Mouse (Mus musculus) midbrain, embryonic 16.5 days (tissue): Measurements from ENCODE around the gene Lypla2. TPM values are rescaled to one million over a fixed set of nuclear protein-coding genes. Genes with fewer than 3 reads are reported as not detected.
"Not testable (repeated sequence)": the region's sequence is repeated elsewhere in the genome, so short reads cannot be mapped to it uniquely, and the experiment has no call there.

Experiments
- ATAC-seq: fragments of 200-750 bp; cut with Nextera tagmentation; 2 replicates; pipeline ENCODE4 v1.8.0; 2017; ENCODE audit warnings: moderate TSS enrichment
- H3K27ac ChIP-seq: fragments of 300-500 bp; sonication (generic); 2 replicates; pipeline ENCODE4 v1.5.1; 2014; ENCODE audit warnings: mild to moderate bottlenecking, low read length, mixed read lengths
- H3K27me3 ChIP-seq: fragments of 300-500 bp; sonication (generic); 2 replicates; pipeline ENCODE4 v1.6.1; 2014; ENCODE audit warnings: low read depth, low read length, mixed read lengths; ENCODE audit not compliant: control insufficient read depth, insufficient read depth
- H3K36me3 ChIP-seq: fragments of 300-500 bp; sonication (generic); 2 replicates; pipeline ENCODE4 v1.6.1; 2014; ENCODE audit warnings: mild to moderate bottlenecking, low read length, moderate library complexity, mixed read lengths; ENCODE audit not compliant: control insufficient read depth, insufficient read depth
- H3K4me1 ChIP-seq: fragments of 300-500 bp; sonication (generic); 2 replicates; pipeline ENCODE4 v1.6.1; 2014; ENCODE audit warnings: mild to moderate bottlenecking, low read length, mixed read lengths; ENCODE audit not compliant: control insufficient read depth, insufficient read depth
- H3K4me2 ChIP-seq: fragments of 300-500 bp; sonication (generic); 2 replicates; pipeline ENCODE4 v1.6.1; 2014; ENCODE audit warnings: mild to moderate bottlenecking, low read length, mixed read lengths
- H3K4me3 ChIP-seq: fragments of 300-500 bp; sonication (generic); 2 replicates; pipeline ENCODE4 v1.5.1; 2014; ENCODE audit warnings: low read depth, mild to moderate bottlenecking, low read length, moderate library complexity, mixed read lengths
- H3K9ac ChIP-seq: fragments of 300-500 bp; sonication (generic); 2 replicates; pipeline ENCODE4 v1.6.1; 2014; ENCODE audit warnings: low read depth, low read length, mixed read lengths
- H3K9me3 ChIP-seq: fragments of 300-500 bp; sonication (generic); replicated peaks from 2 replicates; pipeline ENCODE4 v1.6.1; 2014; ENCODE audit warnings: mild to moderate bottlenecking, low read length, mixed read lengths; ENCODE audit not compliant: control insufficient read depth, poor library complexity, severe bottlenecking
- WGBS: fragments of 180-500 bp; shearing (Covaris S2); extraction: QIAGEN DNeasy Blood & Tissue Kit; methylation state at CpG from one replicate; pipeline ENCODE4 v1.1.7; 2014; 5-methylcytosine and 5-hydroxymethylcytosine counted together
- polyA plus RNA-seq: library from polyadenylated mRNA; unstranded; fragments of >200 nt; fragmentation: Nextera tagmentation; extraction: Ambion mirVana; gene quantifications from 2 replicates; pipeline ENCODE4 v1.2.1, GENCODE M21; 2015

Gene Lypla2
- polyA plus RNA-seq, 1 experiment from 2014 or later: 230 TPM

GRCm38 (mm10) chr4:135984556-135984955, 12.1 kb upstream of the Lypla2 start:
- Histone ChIP-seq H3K36me3 (peaks cover 13% of the 10 kb centered on the region; the same call in 1 of the 2 replicates), H3K27me3 (no peaks in the 10 kb centered on the region), H3K27ac (no peak overlapping the region), H3K4me3 (no peak overlapping the region), H3K4me2 (no peak overlapping the region), H3K9ac (no peak overlapping the region), H3K9me3 (no peaks in the 10 kb centered on the region), H3K4me1 (peaks cover 18% of the 10 kb centered on the region)
- 88% methylated on average over 5 of the region's 5 CpGs for WGBS
- no peak for ATAC-seq

DNA sequence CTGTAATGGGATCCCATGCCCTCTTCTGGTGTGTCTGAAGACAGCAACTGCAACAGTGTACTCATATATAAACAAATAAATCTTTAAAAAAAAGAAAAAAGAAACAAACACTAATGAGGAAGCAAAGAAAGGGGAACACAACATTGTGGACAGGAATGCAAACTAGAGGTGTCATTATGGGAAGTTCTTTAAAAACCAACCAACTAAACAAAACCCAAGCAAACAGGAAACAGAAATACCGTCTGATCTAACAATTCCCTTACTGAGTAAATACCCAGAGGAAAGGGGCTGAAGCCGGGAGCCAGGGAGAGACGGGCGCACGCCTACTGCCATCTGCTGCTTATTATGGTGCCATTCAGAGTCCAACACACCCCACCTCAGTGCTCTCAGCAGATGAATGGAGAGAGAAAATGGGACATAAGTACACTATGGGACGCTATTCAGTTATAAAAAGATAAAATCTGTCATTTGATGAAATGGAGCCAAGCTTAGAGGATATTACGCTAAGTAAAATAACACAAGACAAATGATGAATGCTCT, 9.2 kb upstream of the Lypla2 start:
- Histone ChIP-seq H3K4me3 (no peak overlapping the region), H3K27ac (no peak overlapping the region), H3K9me3 (no peaks in the 10 kb centered on the region), H3K4me1 (peaks cover 13% of the 10 kb centered on the region), H3K36me3 (peaks cover 20% of the 10 kb centered on the region), H3K4me2 (no peak overlapping the region), H3K9ac (no peak overlapping the region), H3K27me3 (no peaks in the 10 kb centered on the region)
- ATAC-seq: no peak
- WGBS: 84% methylated on average over 7 of the region's 7 CpGs

DNA sequence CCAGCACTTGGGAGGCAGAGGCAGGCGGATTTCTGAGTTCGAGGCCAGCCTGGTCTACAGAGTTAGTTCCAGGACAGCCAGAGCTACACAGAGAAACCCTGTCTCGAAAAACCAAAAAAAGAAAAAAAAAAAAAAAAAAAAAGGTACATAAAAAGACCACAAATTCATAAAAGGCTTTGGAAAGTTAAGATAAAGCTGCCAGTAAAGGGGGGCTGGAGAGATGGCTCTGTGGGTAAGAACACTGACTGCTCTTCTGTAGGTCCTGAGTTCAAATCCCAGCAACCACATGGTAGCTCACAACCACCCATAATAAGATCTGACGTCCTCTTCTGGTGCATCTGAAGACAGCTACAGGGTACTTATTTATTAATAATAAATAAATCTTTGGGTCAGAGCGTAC, 7.8 kb upstream of the Lypla2 start:
- not testable (repeated sequence) for H3K27me3 ChIP-seq, H3K4me3 ChIP-seq, H3K4me1 ChIP-seq, H3K27ac ChIP-seq, H3K9ac ChIP-seq, H3K4me2 ChIP-seq, ATAC-seq, H3K9me3 ChIP-seq
- H3K36me3 ChIP-seq: peaks cover 23% of the 10 kb centered on the region
- 97% methylated on average over 4 of the region's 5 CpGs for WGBS

DNA sequence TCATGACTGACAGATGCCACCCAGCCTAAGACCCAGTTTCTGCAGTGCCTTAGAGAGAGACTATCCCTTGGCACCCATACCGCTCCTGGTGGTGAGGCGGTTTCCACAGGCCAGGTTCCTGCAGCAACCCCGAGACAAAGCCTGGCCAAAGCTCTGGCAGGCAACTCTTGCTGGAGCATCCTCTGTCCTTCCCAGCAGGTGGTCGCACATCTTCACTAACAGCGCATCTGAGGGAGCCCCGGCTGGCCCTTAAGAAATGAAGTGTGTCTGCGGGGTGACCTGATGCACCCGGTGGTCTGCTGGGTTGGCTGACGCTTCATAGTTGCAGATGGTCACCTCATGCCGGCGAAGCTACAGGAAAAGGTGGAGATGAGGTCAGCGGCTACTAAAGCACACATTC, 3.7 kb upstream of the Lypla2 start:
- no peaks in the 10 kb centered on the region for H3K9me3 ChIP-seq
- H3K4me2 ChIP-seq: no peak overlapping the region
- H3K27ac ChIP-seq: no peak overlapping the region
- ATAC-seq: no peak
- peaks cover 12% of the 10 kb centered on the region for H3K36me3 ChIP-seq
- no peaks in the 10 kb centered on the region for H3K27me3 ChIP-seq
- no peak overlapping the region for H3K9ac ChIP-seq
- no peak overlapping the region for H3K4me3 ChIP-seq
- 95% methylated on average over 12 of the region's 12 CpGs for whole genome bisulfite sequencing
- peaks cover 8% of the 10 kb centered on the region for H3K4me1 ChIP-seq

GRCm38 (mm10) chr4:135972911-135973811, 735 bp upstream of the Lypla2 start:
- H3K4me1 ChIP-seq: peaks cover 13% of the 10 kb centered on the region
- H3K9ac ChIP-seq: peak overlapping the region; percentile 95
- H3K36me3 ChIP-seq: peaks cover 28% of the 10 kb centered on the region
- no peaks in the 10 kb centered on the region for H3K9me3 ChIP-seq
- 73% methylated on average over 13 of the region's 13 CpGs for WGBS
- ATAC-seq: no peak
- H3K4me3 ChIP-seq: peak overlapping the region; percentile 93
- no peaks in the 10 kb centered on the region for H3K27me3 ChIP-seq
- H3K27ac ChIP-seq: no peak overlapping the region
- peak overlapping the region; percentile 99 for H3K4me2 ChIP-seq

DNA sequence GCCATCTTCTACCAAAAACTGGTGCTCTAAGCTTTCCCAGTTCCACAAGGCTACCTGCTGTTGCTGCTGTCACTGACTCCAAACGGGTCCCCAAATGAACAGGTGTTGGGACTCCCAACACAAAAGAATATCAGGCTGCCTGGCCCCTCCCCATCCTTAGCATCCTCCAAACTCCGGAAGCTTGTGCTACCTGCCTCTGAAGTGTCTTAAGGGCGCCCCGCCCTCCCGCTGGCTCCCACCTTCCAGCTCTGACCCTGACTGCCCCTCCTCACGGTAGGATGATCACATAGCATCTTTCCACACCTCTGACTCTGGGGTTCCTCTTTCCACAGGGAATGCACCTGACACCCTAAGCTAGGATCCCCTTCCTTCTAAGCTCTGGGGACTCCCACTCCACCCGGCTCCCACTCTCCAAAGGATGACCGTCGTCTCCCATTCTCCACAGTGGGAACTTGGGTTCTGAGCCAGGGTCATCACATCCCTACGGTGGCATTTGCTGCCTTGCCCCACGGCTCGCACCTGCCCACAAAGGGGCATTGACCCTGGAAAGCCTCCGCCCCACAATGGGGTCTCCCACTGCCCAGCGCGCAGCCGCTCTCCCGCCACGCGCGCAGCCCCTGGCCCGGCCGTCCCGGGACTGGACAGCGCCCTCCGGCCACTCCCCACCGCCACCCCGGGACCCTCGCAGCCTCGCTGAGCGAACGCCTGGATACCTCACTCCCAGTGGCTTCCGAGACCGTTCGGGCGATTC, 446 bp downstream of the Lypla2 start:
- Histone ChIP-seq H3K36me3 (peaks cover 34% of the 10 kb centered on the region), H3K9me3 (no peaks in the 10 kb centered on the region), H3K4me2 (peak overlapping the region; percentile 99), H3K27me3 (no peaks in the 10 kb centered on the region), H3K4me1 (peaks cover 13% of the 10 kb centered on the region), H3K4me3 (peak overlapping the region; percentile 93), H3K27ac (peak overlapping the region; percentile 77), H3K9ac (peak overlapping the region; percentile 95)
- ATAC-seq: peak; percentile 76
- under 1% methylated on average over 35 of the region's 35 CpGs for WGBS

GRCm38 (mm10) chr4:135970585-135970984, 1.8 kb downstream of the Lypla2 start:
- peaks cover 27% of the 10 kb centered on the region for H3K36me3 ChIP-seq
- no peak overlapping the region for H3K27ac ChIP-seq
- H3K9me3 ChIP-seq: no peaks in the 10 kb centered on the region
- H3K9ac ChIP-seq: no peak overlapping the region
- no peak overlapping the region for H3K4me2 ChIP-seq
- H3K4me3 ChIP-seq: no peak overlapping the region
- ATAC-seq: no peak
- peaks cover 13% of the 10 kb centered on the region for H3K4me1 ChIP-seq
- WGBS: 92% methylated on average over 11 of the region's 11 CpGs
- no peaks in the 10 kb centered on the region for H3K27me3 ChIP-seq

DNA sequence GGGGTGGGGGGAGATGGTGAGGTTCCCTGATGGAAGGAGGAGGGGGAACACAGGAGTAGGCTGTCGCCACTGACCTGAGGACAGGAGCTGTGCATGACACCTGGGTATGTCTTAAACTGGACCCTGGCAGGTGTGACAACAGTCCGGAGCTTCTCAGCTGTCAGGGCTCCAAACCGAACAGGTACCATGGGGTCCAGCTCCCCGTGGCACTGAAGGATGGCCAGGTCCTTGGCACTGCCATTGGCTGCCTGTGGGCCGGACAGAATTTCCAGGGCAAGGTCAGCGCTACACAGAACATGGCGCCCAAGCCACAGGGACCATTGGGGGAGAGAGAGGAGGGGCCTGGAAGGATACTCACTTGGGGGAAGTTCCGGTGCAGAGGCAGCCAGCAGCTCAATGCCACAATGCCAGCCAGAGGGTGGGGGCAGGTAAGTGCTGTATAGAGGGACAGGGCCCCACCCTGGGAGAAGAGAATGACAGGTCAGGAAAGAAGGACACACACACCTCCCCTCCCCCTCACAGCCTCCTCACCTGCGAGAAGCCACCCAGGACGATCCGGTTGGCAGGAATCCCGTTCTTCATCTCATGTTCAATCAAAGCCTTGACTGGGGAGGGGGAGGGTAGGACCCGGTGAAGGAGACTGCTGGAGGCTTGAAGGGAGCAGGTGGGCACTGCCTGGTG, 3.2 kb downstream of the Lypla2 start:
- peaks cover 21% of the 10 kb centered on the region for H3K4me1 ChIP-seq
- no peak overlapping the region for H3K4me3 ChIP-seq
- ATAC-seq: no peak
- H3K27ac ChIP-seq: no peak overlapping the region
- H3K36me3 ChIP-seq: peaks cover 25% of the 10 kb centered on the region
- H3K9ac ChIP-seq: no peak overlapping the region
- WGBS: 87% methylated on average over 13 of the region's 13 CpGs
- no peak overlapping the region for H3K4me2 ChIP-seq
- no peaks in the 10 kb centered on the region for H3K27me3 ChIP-seq
- H3K9me3 ChIP-seq: no peaks in the 10 kb centered on the region
